Mouse (Mus musculus) MEL (cell line): ENCODE measurements around the gene Tmtc2. TPM values are rescaled to one million over a fixed set of nuclear protein-coding genes. Genes with fewer than 3 reads are reported as not detected.

Source experiments
- DNase-seq: peaks from one replicate; pipeline ENCODE4 v3.0.0; 2011; ENCODE audit warnings: low read depth, low spot score
- H3K27ac ChIP-seq: 2 replicates; pipeline ENCODE4 v1.5.1; 2012; ENCODE audit warnings: low read depth, mild to moderate bottlenecking, control low read depth, low read length, moderate library complexity; ENCODE audit not compliant: control insufficient read depth
- H3K27me3 ChIP-seq, 2 experiments: fragments of 150-350 bp in 1 of 2; sonication (generic) in 1 of 2; 2 replicates each; pipeline ENCODE4 v1.6.1; 2012; ENCODE audit warnings: low read length in 2 of 2, mild to moderate bottlenecking in 2 of 2, improper control_type of control experiment in 1 of 2, moderate library complexity in 1 of 2; ENCODE audit not compliant: insufficient read depth in 2 of 2, control insufficient read depth in 1 of 2
- H3K36me3 ChIP-seq, 2 experiments: 2 replicates each; pipeline ENCODE4 v1.6.1; 2012 to 2014; ENCODE audit warnings: low read length in 2 of 2, improper control_type of control experiment in 1 of 2, inconsistent platforms in 1 of 2, mild to moderate bottlenecking in 1 of 2; ENCODE audit not compliant: insufficient read depth in 2 of 2, control insufficient read depth in 1 of 2
- H3K4me1 ChIP-seq, 2 experiments: fragments of 150-350 bp in 1 of 2; sonication (generic) in 1 of 2; 2 replicates each; pipeline ENCODE4 v1.6.1; 2012; ENCODE audit warnings: low read length in 2 of 2, improper control_type of control experiment in 1 of 2, mild to moderate bottlenecking in 1 of 2; ENCODE audit not compliant: insufficient read depth in 2 of 2, control insufficient read depth in 1 of 2
- H3K4me3 ChIP-seq, 2 experiments: fragments of 150-350 bp in 1 of 2; sonication (generic) in 1 of 2; 2 replicates each; pipeline ENCODE4 v1.5.1; 2012; ENCODE audit warnings: low read depth in 2 of 2, low read length in 2 of 2, mild to moderate bottlenecking in 2 of 2, moderate library complexity in 2 of 2, control low read depth in 1 of 2, improper control_type of control experiment in 1 of 2; ENCODE audit not compliant: control insufficient read depth in 1 of 2, insufficient read depth in 1 of 2
- H3K79me2 ChIP-seq: 2 replicates; pipeline ENCODE4 v1.6.1; 2012; ENCODE audit warnings: mild to moderate bottlenecking, low read length, moderate library complexity; ENCODE audit not compliant: control insufficient read depth, poor library complexity, insufficient read depth
- H3K9ac ChIP-seq: 2 replicates; pipeline ENCODE4 v1.6.1; 2012; ENCODE audit warnings: low read depth, mild to moderate bottlenecking, control low read depth, low read length, moderate library complexity; ENCODE audit not compliant: control insufficient read depth, poor library complexity, severe bottlenecking
- H3K9me3 ChIP-seq: fragments of 150-350 bp; sonication (generic); replicated peaks from 2 replicates; pipeline ENCODE4 v1.6.1; 2012; ENCODE audit warnings: mild to moderate bottlenecking, low read length, improper control_type of control experiment, moderate library complexity; ENCODE audit not compliant: insufficient read depth
- BHLHE40 ChIP-seq: IDR thresholded peaks from 2 replicates; pipeline ENCODE4 v1.6.1; 2012; ENCODE audit warnings: low read depth, mild to moderate bottlenecking, inconsistent platforms, low read length, improper control_type of control experiment, borderline replicate concordance
- CHD1 ChIP-seq: IDR thresholded peaks from 2 replicates; pipeline ENCODE4 v1.6.1; 2012; ENCODE audit warnings: low read depth, mild to moderate bottlenecking, inconsistent platforms, low read length, improper control_type of control experiment
- CHD2 ChIP-seq: IDR thresholded peaks from 2 replicates; pipeline ENCODE4 v1.6.1; 2011; ENCODE audit warnings: low read length, improper control_type of control experiment
- CTCF ChIP-seq, 3 experiments: IDR thresholded peaks in 2 of 3; conservative IDR thresholded peaks in 1 of 3; 2 replicates each; pipeline ENCODE4 v1.5.1; 2011 to 2012; ENCODE audit warnings: low read length in 3 of 3, low read depth in 2 of 3, mild to moderate bottlenecking in 2 of 3, improper control_type of control experiment in 1 of 3, inconsistent platforms in 1 of 3, mixed read lengths in 1 of 3, moderate library complexity in 1 of 3; ENCODE audit not compliant: control insufficient read depth in 1 of 3, insufficient read depth in 1 of 3, poor library complexity in 1 of 3, severe bottlenecking in 1 of 3
- ELF1 ChIP-seq: IDR thresholded peaks from 2 replicates; pipeline ENCODE4 v1.6.1; 2014; ENCODE audit warnings: low read depth, mild to moderate bottlenecking, inconsistent platforms, low read length, improper control_type of control experiment, moderate library complexity
- EP300 ChIP-seq, 2 experiments: IDR thresholded peaks; 2 replicates each; pipeline ENCODE4 v1.6.1; 2011; ENCODE audit warnings: improper control_type of control experiment in 2 of 2, low read length in 2 of 2, low read depth in 1 of 2, mild to moderate bottlenecking in 1 of 2
- ETS1 ChIP-seq: IDR thresholded peaks from 2 replicates; pipeline ENCODE4 v1.6.1; 2012; ENCODE audit warnings: low read depth, mild to moderate bottlenecking, inconsistent platforms, low read length, improper control_type of control experiment, moderate library complexity
- GATA1 ChIP-seq: IDR thresholded peaks from 2 replicates; pipeline ENCODE4 v1.6.1; 2011; ENCODE audit warnings: low read depth, low read length, improper control_type of control experiment
- HCFC1 ChIP-seq: IDR thresholded peaks from 2 replicates; pipeline ENCODE4 v1.6.1; 2012; ENCODE audit warnings: low read depth, mild to moderate bottlenecking, inconsistent platforms, low read length, improper control_type of control experiment, moderate library complexity
- JUND ChIP-seq: IDR thresholded peaks from 2 replicates; pipeline ENCODE4 v1.6.1; 2011; ENCODE audit warnings: low read depth, mild to moderate bottlenecking, improper control_type of control experiment, low read length
- KAT2A ChIP-seq: conservative IDR thresholded peaks from 2 replicates; pipeline ENCODE4 v1.6.1; 2012; ENCODE audit warnings: low read depth, low read length, improper control_type of control experiment, inconsistent platforms
- MYB ChIP-seq: IDR thresholded peaks from 2 replicates; pipeline ENCODE4 v1.6.1; 2011; ENCODE audit warnings: mild to moderate bottlenecking, low read depth, low read length, improper control_type of control experiment
- RCOR1 ChIP-seq: IDR thresholded peaks from 2 replicates; pipeline ENCODE4 v1.6.1; 2012; ENCODE audit warnings: low read depth, mild to moderate bottlenecking, inconsistent platforms, low read length, improper control_type of control experiment
- TBP ChIP-seq: IDR thresholded peaks from 2 replicates; pipeline ENCODE4 v1.8.0; 2011; ENCODE audit warnings: low read depth, low read length, improper control_type of control experiment
- UBTF ChIP-seq: IDR thresholded peaks from 2 replicates; pipeline ENCODE4 v1.6.1; 2012; ENCODE audit warnings: low read depth, mild to moderate bottlenecking, inconsistent platforms, low read length, improper control_type of control experiment, moderate library complexity, borderline replicate concordance; ENCODE audit not compliant: insufficient read depth
- ZKSCAN1 ChIP-seq: IDR thresholded peaks from 2 replicates; pipeline ENCODE4 v1.6.1; 2012; ENCODE audit warnings: low read depth, mild to moderate bottlenecking, inconsistent platforms, low read length, improper control_type of control experiment, moderate library complexity
- ZNF384 ChIP-seq: IDR thresholded peaks from 2 replicates; pipeline ENCODE4 v1.6.1; 2012; ENCODE audit warnings: low read depth, mild to moderate bottlenecking, inconsistent platforms, low read length, improper control_type of control experiment
- polyA plus RNA-seq, 2 experiments: library from polyadenylated mRNA; stranded (reverse) in 1 of 2; unstranded in 1 of 2; fragments of >175 nt in 1 of 2; fragments of >200 nt in 1 of 2; gene quantifications; 2 replicates each; pipeline versions ENCODE4 v1.2.1 to v1.2.4; 2012; ENCODE audit warnings: low replicate concordance in 2 of 2, low read depth in 1 of 2; ENCODE audit not compliant: insufficient read length in 2 of 2, insufficient read depth in 1 of 2, missing spikeins in 1 of 2
- total RNA-seq: library from RNA; depleted of rRNA; stranded (reverse); fragments of 300-350 nt; gene quantifications from 2 replicates; pipeline ENCODE4 v1.2.3, GENCODE M21; 2012

Tmtc2 gene
- total and polyA plus RNA-seq, 3 experiments, result not detected

DNA sequence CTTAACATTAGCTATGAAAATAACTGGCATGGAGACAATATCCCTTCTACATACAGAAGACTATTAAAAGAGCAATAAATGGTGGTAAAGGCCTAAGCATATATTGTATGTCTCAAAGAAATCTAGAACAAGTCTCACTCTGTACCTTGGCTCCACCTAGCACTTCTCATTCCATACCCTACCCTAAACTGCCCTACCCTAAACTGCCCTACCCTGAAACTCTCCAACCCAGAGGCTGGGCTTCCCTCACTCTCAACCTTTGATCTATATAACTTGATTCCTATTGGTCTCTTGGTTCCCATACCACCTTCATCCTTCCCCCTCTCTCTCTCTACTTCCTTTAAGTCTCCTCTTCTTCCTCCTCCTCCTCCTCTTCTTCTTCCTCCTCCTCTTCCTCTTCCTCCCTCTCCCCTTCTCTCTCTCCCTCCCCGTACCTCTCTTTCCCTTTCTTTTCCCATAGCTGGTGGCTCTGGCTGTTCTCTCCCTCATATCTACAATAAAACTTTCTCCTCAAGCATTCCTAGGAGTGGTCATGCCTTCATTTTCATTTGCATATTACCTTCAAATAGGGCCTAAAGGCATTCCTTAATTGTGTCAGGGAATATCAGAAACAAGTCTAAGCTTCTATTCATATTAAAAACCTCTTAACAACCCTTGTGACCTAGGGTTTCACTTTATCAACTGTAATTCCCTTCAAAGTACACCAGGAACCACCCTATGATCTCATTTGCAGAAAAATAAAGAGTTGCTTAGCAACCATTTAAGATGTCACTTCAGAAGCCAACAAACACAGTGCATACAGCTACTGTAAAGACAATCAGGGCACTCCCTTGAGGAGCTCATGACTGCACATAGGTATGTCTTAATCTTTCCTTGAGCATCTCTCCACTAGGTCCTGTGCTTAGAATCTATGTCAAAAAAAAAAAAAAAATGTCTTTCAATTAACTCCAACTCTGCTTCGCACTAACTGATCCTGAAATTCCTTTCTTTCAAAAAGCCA is 29.9 kb downstream of the Tmtc2 start:
- no peaks in the 10 kb centered on the region for H3K36me3 ChIP-seq
- no peaks in the 10 kb centered on the region for H3K9me3 ChIP-seq
- no peak overlapping the region for H3K27ac ChIP-seq
- H3K4me3 ChIP-seq, result no peak overlapping the region
- no peak overlapping the region for H3K9ac ChIP-seq
- no peaks in the 10 kb centered on the region for H3K4me1 ChIP-seq
- TF ChIP-seq ZKSCAN1, result no peak
- TF ChIP-seq, all 39 proteins: peak for 0
- DNase-seq, result no peak
- no peaks in the 10 kb centered on the region for H3K79me2 ChIP-seq
- H3K27me3 ChIP-seq, result no peaks in the 10 kb centered on the region

DNA sequence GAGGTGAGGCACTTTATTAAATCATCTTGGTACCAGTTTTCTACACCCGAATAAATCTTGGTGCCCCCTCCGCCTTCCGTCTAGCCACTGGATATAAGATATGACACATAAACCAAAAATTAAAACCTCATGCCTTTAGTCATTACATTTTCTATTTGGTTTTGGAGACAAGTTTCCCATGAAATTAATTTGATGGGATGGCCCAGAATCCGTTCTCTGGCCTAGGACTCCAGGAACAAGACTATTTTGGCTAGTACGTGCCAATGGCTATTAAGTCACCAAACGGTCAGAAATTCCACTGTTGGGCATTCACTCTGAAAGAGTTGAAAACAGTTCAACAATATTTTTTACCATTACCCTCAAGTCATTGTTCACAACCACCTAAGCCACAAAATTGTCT is 32.2 kb downstream of the Tmtc2 start:
- Histone ChIP-seq H3K4me1 (no peaks in the 10 kb centered on the region), H3K27ac (no peak overlapping the region), H3K9me3 (no peaks in the 10 kb centered on the region), H3K4me3 (no peak overlapping the region), H3K79me2 (no peaks in the 10 kb centered on the region), H3K9ac (no peak overlapping the region), H3K27me3 (no peaks in the 10 kb centered on the region), H3K36me3 (no peaks in the 10 kb centered on the region)
- TF ChIP-seq JUND (no peak), GATA1 (no peak), BHLHE40 (no peak), CTCF (IDR thresholded peaks at IDR 0.05 in 2 of 3, conservative IDR thresholded peaks at IDR 0.05 in 1 of 3; ENCODE audit: control insufficient read depth in 1 of 3, insufficient read depth in 1 of 3, low read depth in 2 of 3, low read length in 3 of 3, poor library complexity in 1 of 3, severe bottlenecking in 1 of 3) (no peak), CHD1 (no peak), CHD2 (no peak), EP300 (IDR thresholded peaks at IDR 0.05; ENCODE audit: low read depth in 1 of 2, low read length in 2 of 2) (no peak), RCOR1 (no peak), ELF1 (no peak), HCFC1 (no peak), ZNF384 (no peak), TBP (no peak), UBTF (no peak), KAT2A (no peak), ETS1 (no peak), MYB (no peak)
- DNase-seq, result no peak
